Mouse (Mus musculus) liver, adult 10 weeks (tissue): Measurements from ENCODE around the gene Adcyap1r1. TPM values are rescaled to one million over a fixed set of nuclear protein-coding genes. Genes with fewer than 3 reads are reported as not detected.

Source experiments
- polyA plus RNA-seq: library from polyadenylated mRNA; stranded (reverse); fragments of 350-450 nt; fragmentation: Illumina TruSeq; extraction: RNeasy Lipid Tissue Mini Kit (QIAGEN cat#74804); gene quantifications from one replicate; pipeline ENCODE4 v1.2.3, GENCODE M21; 2014; ENCODE audit warnings: low read depth, low replicate concordance

Gene Adcyap1r1
- 0.32 TPM for polyA plus RNA-seq

DNA sequence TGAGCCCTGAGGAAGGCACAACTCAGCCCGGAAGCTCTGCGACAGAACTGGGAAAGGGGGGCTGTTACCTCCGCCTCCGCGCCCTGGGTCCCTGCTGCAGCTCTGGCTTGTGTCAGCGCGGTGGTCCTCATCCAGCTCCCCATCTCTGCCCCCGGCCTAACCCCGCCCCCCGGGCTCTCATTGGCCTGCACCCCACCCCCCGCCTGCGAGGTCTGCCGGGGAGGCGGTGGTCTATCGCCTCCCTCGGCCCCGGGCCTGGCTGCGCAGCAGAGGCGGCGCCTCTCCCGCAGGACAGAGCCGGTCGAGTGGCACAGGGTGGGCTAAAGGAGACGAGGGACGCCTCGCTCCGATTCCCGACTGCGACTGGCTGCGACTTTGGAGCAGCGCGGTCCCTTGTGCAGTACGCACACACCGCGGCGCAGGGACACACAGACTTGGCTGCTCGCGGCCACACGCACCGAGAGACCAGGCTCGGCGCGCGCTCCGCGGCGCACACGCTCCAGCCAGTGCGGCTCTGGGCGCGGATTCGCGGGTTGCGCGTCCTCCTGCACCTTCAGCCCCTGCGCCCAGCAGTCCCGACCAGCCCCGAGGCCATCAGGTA, at the start of gene Adcyap1r1:
Adcyap1r1 (plus strand) TSS at position 208 of the 601 bp plus-strand sequence.

Other genes starting within 250 kb of the Adcyap1r1 start
- gene Mindy4, start 248.6 kb upstream of the Adcyap1r1 start, polyA plus RNA-seq = 1.5 TPM
- gene Aqp1, start 115.5 kb upstream of the Adcyap1r1 start, polyA plus RNA-seq = 18.9 TPM
- gene Ghrhr, start 75.7 kb upstream of the Adcyap1r1 start, polyA plus RNA-seq = not detected
- gene Neurod6, start 229.3 kb downstream of the Adcyap1r1 start, polyA plus RNA-seq = not detected